Mouse (Mus musculus): ENCODE measurements around the gene Smim20.

The Smim20 gene

GRCm38 (mm10) chr5:53266931-53267853 lies at the start of gene Smim20:
Gene Smim20 (plus strand): TSS chr5:53267083.
- in situ Hi-C loops (cut with MboI; ENCODE audit: low sequenced_read_pairs) = no loop called here

DNA sequence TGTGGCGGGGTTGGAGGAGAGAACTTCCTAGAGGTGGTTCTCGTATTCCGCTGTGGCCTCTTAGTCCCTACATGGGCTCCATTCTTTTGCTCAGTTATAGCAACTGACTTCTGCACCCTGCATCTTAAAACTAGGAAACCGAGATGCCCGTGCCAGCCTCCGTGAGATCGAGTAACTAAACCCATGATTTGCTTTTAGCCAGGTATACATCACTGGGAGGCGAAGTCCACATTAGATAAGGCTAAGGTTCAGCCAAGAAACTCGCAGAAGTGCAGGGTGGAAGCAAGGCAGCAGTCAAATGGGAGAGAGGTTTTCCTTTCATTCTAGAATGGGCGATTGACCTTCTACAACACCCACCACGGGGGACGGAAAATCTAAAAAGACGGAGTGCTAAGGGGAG lies 41.4 kb upstream of the Smim20 start:
- in situ Hi-C loops (cut with MboI; ENCODE audit: low sequenced_read_pairs) = no loop called here

GRCm38 (mm10) chr5:53230560-53230959 lies 36.3 kb upstream of the Smim20 start:
- in situ Hi-C loops (cut with MboI; ENCODE audit: low sequenced_read_pairs) = no loop called here

- in situ Hi-C loops (cut with MboI; ENCODE audit: low sequenced_read_pairs) = no loop called here
Measured at GRCm38 (mm10) chr5:53235551-53235950, 31.3 kb upstream of the Smim20 start.

DNA sequence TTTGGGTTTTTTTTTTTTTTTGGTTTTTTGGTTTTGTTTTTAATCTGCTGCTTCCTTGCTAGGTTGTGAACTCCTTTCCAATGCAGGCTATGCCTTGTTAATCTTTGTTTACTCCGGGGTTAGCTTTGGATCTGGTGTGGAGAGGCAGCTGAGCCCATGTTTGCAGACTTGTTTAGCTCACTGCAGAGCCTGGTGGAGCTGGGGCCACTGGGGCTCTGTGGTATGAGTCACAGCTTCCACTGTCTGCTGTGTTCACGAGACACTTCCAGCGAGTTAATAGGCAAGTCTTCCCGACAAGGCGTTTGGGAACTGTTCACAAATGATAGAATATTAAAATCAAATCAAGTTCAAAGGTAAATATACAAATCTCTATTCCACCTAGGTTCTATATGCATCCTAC lies 30.7 kb upstream of the Smim20 start:
- in situ Hi-C loops (cut with MboI; ENCODE audit: low sequenced_read_pairs) = no loop called here

GRCm38 (mm10) chr5:53236749-53237148 lies 30.1 kb upstream of the Smim20 start:
- in situ Hi-C loops (cut with MboI; ENCODE audit: low sequenced_read_pairs) = no loop called here

- in situ Hi-C loops (cut with MboI; ENCODE audit: low sequenced_read_pairs) = no loop called here
Measured at GRCm38 (mm10) chr5:53238761-53239160, 28.1 kb upstream of the Smim20 start.

DNA sequence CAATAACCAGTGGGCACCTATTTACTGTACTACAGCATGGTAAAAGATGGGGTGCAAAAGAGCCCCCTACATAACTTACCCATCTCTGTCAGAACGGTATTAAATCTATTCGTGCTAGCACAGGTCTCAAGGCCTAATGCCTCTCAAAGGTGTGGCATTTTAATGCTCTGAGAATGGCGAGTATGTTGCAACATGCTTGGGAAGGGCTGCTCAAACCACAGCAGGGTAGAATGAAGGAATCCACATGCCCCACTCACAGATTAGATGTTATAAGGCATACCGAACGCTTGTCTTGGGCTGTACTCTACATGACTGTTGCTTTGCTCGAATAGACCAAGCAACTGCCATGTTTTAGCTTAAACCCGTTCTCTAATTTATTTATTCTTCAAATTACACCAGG lies 27.7 kb upstream of the Smim20 start:
- in situ Hi-C loops (cut with MboI; ENCODE audit: low sequenced_read_pairs) = no loop called here

DNA sequence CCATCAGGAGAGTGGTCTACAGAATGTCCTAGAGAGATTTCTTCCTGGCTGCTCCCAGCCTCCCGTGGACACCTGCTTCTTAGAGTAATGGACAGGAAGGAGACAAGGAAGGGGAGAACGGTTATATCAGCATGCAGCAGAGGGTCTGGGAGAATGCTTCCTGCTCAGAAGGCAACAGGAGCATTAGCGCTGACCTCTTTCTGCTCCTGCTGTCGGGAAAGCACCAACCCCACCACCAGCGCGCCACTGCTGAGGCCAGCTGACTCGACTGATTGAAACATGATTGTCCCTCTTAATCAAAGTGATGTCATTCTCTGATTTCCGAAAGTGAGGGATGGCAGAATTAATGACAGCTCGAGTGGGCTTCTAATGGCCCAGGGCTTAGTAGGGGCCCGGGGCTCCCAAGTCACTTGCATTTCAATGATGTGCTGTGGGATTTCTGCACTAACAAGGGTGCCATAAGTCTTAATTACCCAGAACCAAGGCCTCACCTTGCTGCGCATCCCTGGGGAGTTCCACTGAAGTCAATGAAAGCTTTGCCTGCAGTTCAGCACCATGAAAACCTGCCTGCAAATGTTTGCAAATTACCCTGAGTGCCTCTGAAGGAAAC lies 26.9 kb upstream of the Smim20 start:
- in situ Hi-C loops (cut with MboI; ENCODE audit: low sequenced_read_pairs) = no loop called here

GRCm38 (mm10) chr5:53241109-53241508 lies 25.8 kb upstream of the Smim20 start:
- in situ Hi-C loops (cut with MboI; ENCODE audit: low sequenced_read_pairs) = no loop called here

GRCm38 (mm10) chr5:53241963-53242362 lies 24.9 kb upstream of the Smim20 start:
- in situ Hi-C loops (cut with MboI; ENCODE audit: low sequenced_read_pairs) = no loop called here

- in situ Hi-C loops (cut with MboI; ENCODE audit: low sequenced_read_pairs) = no loop called here
Measured at GRCm38 (mm10) chr5:53242865-53243499, 23.9 kb upstream of the Smim20 start.

GRCm38 (mm10) chr5:53243933-53244332 lies 22.9 kb upstream of the Smim20 start:
- in situ Hi-C loops (cut with MboI; ENCODE audit: low sequenced_read_pairs) = no loop called here

- in situ Hi-C loops (cut with MboI; ENCODE audit: low sequenced_read_pairs) = no loop called here
Measured at GRCm38 (mm10) chr5:53248499-53248898, 18.4 kb upstream of the Smim20 start.

GRCm38 (mm10) chr5:53249431-53250061 lies 17.3 kb upstream of the Smim20 start:
- in situ Hi-C loops (cut with MboI; ENCODE audit: low sequenced_read_pairs) = no loop called here

DNA sequence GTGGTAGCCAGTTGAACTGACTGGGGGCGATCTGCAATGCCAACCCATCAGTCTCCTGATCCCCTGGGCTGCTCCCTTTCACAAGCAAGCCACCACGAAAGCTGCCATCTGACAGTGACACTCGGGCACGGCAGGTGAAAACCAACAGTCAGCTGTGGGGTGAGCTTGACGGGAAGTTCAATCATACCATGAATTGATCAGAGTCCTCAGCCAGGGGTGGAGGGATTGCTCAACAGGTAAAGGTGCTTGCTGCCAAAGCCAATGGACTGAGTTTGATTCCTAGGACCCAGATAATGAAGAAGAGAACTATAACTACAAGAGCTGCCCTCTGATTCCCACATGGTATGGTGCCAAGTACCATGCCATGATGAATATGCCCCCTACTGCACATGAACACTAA lies 12.7 kb upstream of the Smim20 start:
- in situ Hi-C loops (cut with MboI; ENCODE audit: low sequenced_read_pairs) = no loop called here

GRCm38 (mm10) chr5:53254821-53255220 lies 12.1 kb upstream of the Smim20 start:
- in situ Hi-C loops (cut with MboI; ENCODE audit: low sequenced_read_pairs) = no loop called here

- in situ Hi-C loops (cut with MboI; ENCODE audit: low sequenced_read_pairs) = no loop called here
Measured at GRCm38 (mm10) chr5:53258038-53258786, 8.7 kb upstream of the Smim20 start.

DNA sequence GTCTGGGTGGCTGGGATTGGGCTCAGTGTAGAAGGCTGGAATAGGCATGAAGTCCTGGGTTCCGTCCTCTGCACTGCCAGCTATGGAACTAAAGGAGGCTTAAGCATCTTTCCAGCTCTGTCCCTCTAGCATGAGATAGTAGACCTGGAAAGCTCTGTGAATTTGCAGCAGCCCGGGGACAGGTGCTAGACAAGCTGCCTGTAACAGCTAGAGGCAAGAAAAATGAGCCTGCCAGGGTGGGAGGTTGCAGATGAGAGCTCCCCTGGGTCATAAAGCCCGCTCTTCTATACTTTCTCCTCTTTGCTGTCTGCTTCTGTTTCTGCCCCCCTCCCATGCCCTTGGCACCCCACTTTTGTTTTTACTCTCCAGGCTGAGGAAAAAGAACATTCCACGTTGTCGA lies 7.0 kb upstream of the Smim20 start:
- in situ Hi-C loops (cut with MboI; ENCODE audit: low sequenced_read_pairs) = no loop called here

DNA sequence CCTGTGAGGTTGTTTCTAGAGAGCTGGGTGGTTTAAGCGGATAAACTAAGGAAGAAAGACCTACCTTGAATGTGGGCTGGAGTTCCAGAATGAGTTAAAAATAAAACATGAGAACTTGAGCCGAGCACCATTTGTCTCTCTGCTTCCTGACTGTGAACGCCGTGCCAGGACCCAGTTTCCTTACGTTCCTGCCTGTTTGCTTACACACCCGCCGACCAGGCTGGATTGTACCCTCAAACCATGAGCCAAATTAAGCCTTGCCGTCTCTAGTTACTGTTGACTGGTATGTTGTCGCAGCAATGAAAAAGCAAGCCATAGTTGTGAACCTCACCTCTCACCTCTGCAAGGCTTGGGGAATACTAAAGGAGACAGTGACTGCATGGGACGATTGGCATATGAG lies 4.9 kb upstream of the Smim20 start:
- in situ Hi-C loops (cut with MboI; ENCODE audit: low sequenced_read_pairs) = no loop called here

DNA sequence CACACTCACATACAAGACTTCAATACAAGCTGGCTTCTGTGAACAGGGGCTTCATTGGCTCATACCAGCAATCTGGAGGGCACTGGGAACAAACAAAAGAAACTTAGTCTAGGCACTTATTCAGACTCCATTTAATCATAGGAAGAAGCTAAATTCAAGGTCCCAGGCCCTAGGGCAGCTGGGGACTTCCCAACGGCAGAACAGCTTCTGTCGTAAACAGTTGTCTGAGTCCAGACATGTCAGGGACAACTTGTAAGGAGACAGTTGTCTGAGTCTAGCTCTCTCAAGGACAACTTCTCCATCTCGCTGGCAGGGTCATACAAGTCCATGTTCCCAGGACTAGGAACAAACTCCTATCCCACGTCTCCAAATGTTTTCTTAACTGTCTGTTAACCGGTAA lies 2.8 kb upstream of the Smim20 start:
- in situ Hi-C loops (cut with MboI; ENCODE audit: low sequenced_read_pairs) = no loop called here

Measured in CH12F3 (cell line).